Comparison of ENCODE assay signal across 32 mouse cellular contexts in genomic region chr4:119266606-119267005, GRCm38 (mm10). TPM values are rescaled to one million over a fixed set of nuclear protein-coding genes. Genes with fewer than 3 reads are reported as not detected.
"Had no signal": no experiment of that assay in that cellular context is flagged by ENCODE, and none has a peak within 500 bp of the region (broad histone marks: within the 10 kb centered on the region; RNA-seq: fewer than 3 reads in every experiment).

No protein-coding gene starts in this region.

- ATAC-seq: hindbrain, postnatal 0 days; intestine, embryonic 16.5 days; liver, embryonic 12.5 days had no signal

- DNase-seq: gastrocnemius, postnatal 14 days; gastrocnemius, postnatal 36 days; heart, adult 11 months; heart, adult 2 months; heart, postnatal 14 days; heart, postnatal 36 days; kidney, adult 11 months; kidney, adult 2 months; kidney, adult 9 months; layer of hippocampus, adult 9-11 months; layer of hippocampus, postnatal 36 days; left cerebral cortex, postnatal 4 days had no signal

- H3K4me1 ChIP-seq: heart, embryonic 13.5 days; heart, embryonic 15.5 days; hindbrain, embryonic 13.5 days; hindbrain, embryonic 15.5 days; limb, embryonic 13.5 days; limb, embryonic 15.5 days had no signal

- H3K4me2 ChIP-seq: heart, embryonic 11.5 days; heart, embryonic 13.5 days; heart, embryonic 15.5 days; hindbrain, embryonic 13.5 days; hindbrain, embryonic 15.5 days; limb, embryonic 13.5 days; limb, embryonic 15.5 days; liver, embryonic 12.5 days had no signal

- H3K4me3 ChIP-seq: heart, adult 2 months; heart, embryonic 13.5 days; heart, embryonic 15.5 days; hindbrain, embryonic 13.5 days; hindbrain, embryonic 15.5 days; limb, embryonic 13.5 days; limb, embryonic 15.5 days; liver, embryonic 12.5 days had no signal

- H3K9ac ChIP-seq: heart, embryonic 13.5 days; heart, embryonic 15.5 days; hindbrain, embryonic 13.5 days; hindbrain, embryonic 15.5 days; limb, embryonic 13.5 days; limb, embryonic 15.5 days; liver, embryonic 12.5 days; liver, embryonic 14.5 days had no signal

- H3K27me3 ChIP-seq: heart, embryonic 13.5 days; heart, embryonic 15.5 days; hindbrain, embryonic 13.5 days; hindbrain, embryonic 15.5 days; limb, embryonic 13.5 days; limb, embryonic 15.5 days; liver, embryonic 12.5 days had no signal

- H3K27ac ChIP-seq: heart, adult 2 months; heart, embryonic 13.5 days; heart, embryonic 15.5 days; hindbrain, embryonic 13.5 days; hindbrain, embryonic 15.5 days; hindbrain, postnatal 0 days; kidney, postnatal 0 days; limb, embryonic 13.5 days; limb, embryonic 15.5 days; liver, embryonic 12.5 days; liver, embryonic 14.5 days had no signal

- H3K9me3 ChIP-seq: heart, embryonic 13.5 days; heart, embryonic 15.5 days; hindbrain, embryonic 13.5 days; hindbrain, embryonic 15.5 days; limb, embryonic 13.5 days; limb, embryonic 15.5 days; liver, embryonic 12.5 days had no signal

RNA-seq across cellular contexts. Expression of gene Cldn19, which starts 11.4 kb away (rescaled TPM):
- total RNA-seq: heart, adult 2 months; heart, postnatal 36 days; hematopoietic stem cell, adult 5-6 weeks; liver, adult 2 months had no signal
- polyA plus RNA-seq: heart, embryonic 11.5 days; heart, embryonic 13.5 days; heart, embryonic 15.5 days; heart, postnatal 0 days; intestine, embryonic 14.5 days; large intestine, adult 2 months; liver, adult 2 months; liver, embryonic 12.5 days; liver, embryonic 14.5 days had no signal

RNA-seq across cellular contexts. Expression of gene Tmem269, which starts 48.6 kb away (rescaled TPM):
- total RNA-seq: gastrocnemius, adult 18-20 months; gastrocnemius, postnatal 14 days; gastrocnemius, postnatal 36 days; heart, adult 2 months; heart, postnatal 14 days; heart, postnatal 36 days had no signal
- polyA plus RNA-seq: heart, embryonic 11.5 days; heart, embryonic 13.5 days; heart, postnatal 0 days; hindbrain, embryonic 11.5 days; intestine, embryonic 14.5 days; intestine, embryonic 16.5 days; limb, embryonic 11.5 days; limb, embryonic 15.5 days; liver, embryonic 12.5 days; liver, embryonic 14.5 days had no signal
